Mouse (Mus musculus) forebrain, embryonic 10.5 days (tissue): ENCODE measurements around the gene Otulinl. TPM values are rescaled to one million over a fixed set of nuclear protein-coding genes. Genes with fewer than 3 reads are reported as not detected.
A peak's percentile ranks its signal among the peaks of the same experiment; 100 is the strongest.

Experiments used
- DNase-seq: peaks from one replicate; pipeline ENCODE4 v3.0.0-alpha.2; 2017; ENCODE audit warnings: low spot score; ENCODE audit errors: extremely low spot score
- H3K27ac ChIP-seq: fragments of 300-500 bp; sonication (generic); 2 replicates; pipeline ENCODE4 v1.5.1; 2016; ENCODE audit warnings: mild to moderate bottlenecking
- H3K27me3 ChIP-seq: fragments of 300-500 bp; sonication (generic); 2 replicates; pipeline ENCODE4 v1.6.1; 2016; ENCODE audit warnings: mild to moderate bottlenecking; ENCODE audit not compliant: poor library complexity, severe bottlenecking
- H3K36me3 ChIP-seq: fragments of 300-500 bp; sonication (generic); replicated peaks from 2 replicates; pipeline ENCODE4 v1.6.1; 2016; ENCODE audit warnings: mild to moderate bottlenecking, moderate library complexity
- H3K4me1 ChIP-seq: fragments of 300-500 bp; sonication (generic); 2 replicates; pipeline ENCODE4 v1.6.1; 2016
- H3K4me3 ChIP-seq: fragments of 300-500 bp; sonication (generic); 2 replicates; pipeline ENCODE4 v1.5.1; 2016; ENCODE audit warnings: mild to moderate bottlenecking, moderate library complexity
- H3K9me3 ChIP-seq: fragments of 300-500 bp; sonication (generic); 2 replicates; pipeline ENCODE4 v1.6.1; 2016; ENCODE audit warnings: mild to moderate bottlenecking, moderate library complexity
- WGBS: fragments of 180-500 bp; shearing (Covaris S2); methylation state at CpG from one replicate; pipeline ENCODE4 v1.1.7; 2016; 5-methylcytosine and 5-hydroxymethylcytosine counted together
- polyA plus RNA-seq: library from polyadenylated mRNA; unstranded; fragments of >200 nt; fragmentation: Nextera tagmentation; extraction: Ambion mirVana; gene quantifications from 2 replicates; pipeline ENCODE4 v1.2.1, GENCODE M21; 2016

Otulinl gene
- polyA plus RNA-seq, 1 experiment from 2014 or later: 7.7 TPM

GRCm38 (mm10) chr15:27662699-27663098 lies 18.7 kb downstream of the Otulinl start:
- 68% methylated on average over 1 of the region's 1 CpGs for WGBS
- H3K9me3 ChIP-seq: no peaks in the 10 kb centered on the region
- no peak for DNase-seq
- peaks cover 10% of the 10 kb centered on the region for H3K4me1 ChIP-seq
- no peaks in the 10 kb centered on the region for H3K27me3 ChIP-seq
- no peak overlapping the region for H3K4me3 ChIP-seq
- no peaks in the 10 kb centered on the region for H3K36me3 ChIP-seq
- no peak overlapping the region for H3K27ac ChIP-seq

GRCm38 (mm10) chr15:27661696-27662095 lies 19.7 kb downstream of the Otulinl start:
- no peaks in the 10 kb centered on the region for H3K9me3 ChIP-seq

GRCm38 (mm10) chr15:27659592-27660244 lies 21.7 kb downstream of the Otulinl start:
- WGBS: 41% methylated on average over 17 of the region's 17 CpGs
- Histone ChIP-seq H3K27ac (no peak overlapping the region), H3K4me1 (no peaks in the 10 kb centered on the region), H3K36me3 (no peaks in the 10 kb centered on the region), H3K4me3 (no peak overlapping the region), H3K9me3 (no peaks in the 10 kb centered on the region), H3K27me3 (no peaks in the 10 kb centered on the region)
- DNase-seq: peak; percentile 85

More at GRCm38 (mm10) chr15:27661696-27662095, 19.7 kb downstream of the Otulinl start:
- Histone ChIP-seq H3K4me3 (no peak overlapping the region), H3K27ac (no peak overlapping the region), H3K4me1 (peaks cover 5% of the 10 kb centered on the region; the same call in 1 of the 2 replicates), H3K27me3 (no peaks in the 10 kb centered on the region), H3K36me3 (no peaks in the 10 kb centered on the region)
- 93% methylated on average over 6 of the region's 6 CpGs for WGBS
- no peak for DNase-seq

DNA sequence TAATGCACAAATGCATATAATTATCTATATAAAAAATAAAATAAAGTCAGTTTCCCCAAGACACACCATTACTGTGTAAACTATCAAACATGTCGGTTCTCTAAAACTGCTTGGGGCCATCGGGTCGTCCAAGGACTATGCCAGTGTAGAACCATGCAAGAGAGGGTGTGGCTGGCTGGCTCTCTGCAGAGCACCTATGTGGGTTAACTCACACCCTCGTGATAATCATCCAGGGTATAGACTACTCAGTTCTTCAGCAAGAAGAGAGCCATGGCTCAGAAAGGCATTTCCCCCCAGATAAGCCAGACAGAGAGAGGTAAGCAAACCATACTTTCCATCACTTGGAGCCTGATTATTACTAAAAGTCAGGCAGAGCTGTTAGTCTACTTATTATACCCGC lies 22.2 kb downstream of the Otulinl start:
- Histone ChIP-seq H3K4me3 (no peak overlapping the region), H3K36me3 (no peaks in the 10 kb centered on the region), H3K9me3 (no peaks in the 10 kb centered on the region), H3K4me1 (no peaks in the 10 kb centered on the region), H3K27me3 (no peaks in the 10 kb centered on the region), H3K27ac (no peak overlapping the region)
- 85% methylated on average over 5 of the region's 5 CpGs for WGBS
- no peak for DNase-seq

DNA sequence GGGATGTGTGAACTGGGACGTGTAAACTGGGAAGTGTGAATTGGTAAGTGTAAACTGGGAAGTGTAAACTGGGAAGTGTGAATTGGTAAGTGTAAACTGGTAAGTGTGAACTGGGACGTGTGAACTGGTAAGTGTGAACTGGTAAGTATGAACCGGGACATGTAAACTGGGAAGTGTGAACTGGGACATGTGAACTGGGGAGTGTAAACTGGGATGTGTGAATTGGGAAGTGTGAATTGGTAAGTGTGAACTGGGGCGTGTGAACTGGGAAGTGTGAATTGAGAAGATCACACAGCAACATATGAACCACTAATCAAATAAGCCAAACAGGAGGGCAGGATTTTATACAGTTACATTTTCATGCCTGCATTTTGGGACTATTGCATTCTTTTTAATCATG lies 23.0 kb downstream of the Otulinl start:
- no peaks in the 10 kb centered on the region for H3K36me3 ChIP-seq
- DNase-seq: no peak

DNA sequence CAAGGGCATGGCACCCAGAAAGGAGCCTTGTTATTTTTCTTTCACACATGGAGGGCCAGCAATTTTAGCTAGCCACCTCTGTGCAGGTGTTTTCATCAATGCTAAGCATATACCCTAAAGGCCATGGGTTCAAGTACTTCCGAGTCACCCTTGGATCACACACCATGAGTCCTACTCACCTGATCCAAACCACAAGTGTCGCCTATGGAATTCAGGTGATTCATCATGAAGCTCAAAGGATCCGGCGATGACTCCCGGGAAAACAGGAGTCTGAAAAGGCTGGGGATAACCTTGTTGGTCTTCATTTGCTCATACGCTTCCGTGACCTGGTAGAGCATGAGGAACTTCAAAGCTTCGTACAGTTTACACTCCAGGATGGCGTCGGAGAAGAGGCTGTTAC lies 23.5 kb downstream of the Otulinl start:
- H3K9me3 ChIP-seq: no peaks in the 10 kb centered on the region
- no peaks in the 10 kb centered on the region for H3K36me3 ChIP-seq
- no peaks in the 10 kb centered on the region for H3K27me3 ChIP-seq
- H3K27ac ChIP-seq: no peak overlapping the region
- no peaks in the 10 kb centered on the region for H3K4me1 ChIP-seq
- WGBS: 94% methylated on average over 10 of the region's 10 CpGs
- H3K4me3 ChIP-seq: no peak overlapping the region
- no peak for DNase-seq

More for the DNA sequence above, 23.0 kb downstream of the Otulinl start:
- Histone ChIP-seq H3K27ac (no peak overlapping the region), H3K9me3 (no peaks in the 10 kb centered on the region), H3K4me1 (no peaks in the 10 kb centered on the region), H3K27me3 (no peaks in the 10 kb centered on the region), H3K4me3 (no peak overlapping the region)
- WGBS: 93% methylated on average over 4 of the region's 4 CpGs

- no peak for DNase-seq
- Histone ChIP-seq H3K9me3 (no peaks in the 10 kb centered on the region), H3K27me3 (no peaks in the 10 kb centered on the region), H3K27ac (no peak overlapping the region), H3K4me1 (no peaks in the 10 kb centered on the region), H3K36me3 (no peaks in the 10 kb centered on the region), H3K4me3 (no peak overlapping the region)
- 88% methylated on average over 9 of the region's 9 CpGs for WGBS
Observed at GRCm38 (mm10) chr15:27656626-27657025, 24.8 kb downstream of the Otulinl start.

DNA sequence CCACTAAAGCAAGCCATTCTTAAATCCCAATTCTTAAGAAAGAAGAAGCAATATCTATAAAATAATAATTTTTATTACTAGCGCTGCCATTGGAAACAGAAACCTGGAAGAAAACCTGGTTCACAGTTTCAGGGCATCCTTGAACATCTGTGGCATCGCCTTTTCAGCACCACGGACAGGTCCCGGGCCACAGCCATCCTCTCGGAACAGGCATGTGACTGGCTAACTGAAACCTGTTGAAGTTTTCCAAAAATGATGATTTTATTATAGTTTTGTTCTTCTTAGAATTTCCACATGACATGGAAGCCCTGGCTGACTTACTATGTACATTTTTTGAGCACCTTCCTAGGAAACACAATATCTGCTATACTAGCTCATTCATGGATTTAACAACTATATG lies 26.4 kb downstream of the Otulinl start:
- Histone ChIP-seq H3K27me3 (no peaks in the 10 kb centered on the region), H3K4me1 (no peaks in the 10 kb centered on the region), H3K9me3 (no peaks in the 10 kb centered on the region), H3K36me3 (no peaks in the 10 kb centered on the region), H3K4me3 (no peak overlapping the region), H3K27ac (no peak overlapping the region)
- DNase-seq: peak; percentile 45
- WGBS: 25% methylated on average over 5 of the region's 5 CpGs

GRCm38 (mm10) chr15:27647686-27648085 lies 33.7 kb downstream of the Otulinl start:
- Histone ChIP-seq H3K9me3 (no peaks in the 10 kb centered on the region), H3K4me1 (no peaks in the 10 kb centered on the region), H3K27ac (no peak overlapping the region), H3K36me3 (no peaks in the 10 kb centered on the region), H3K4me3 (no peak overlapping the region), H3K27me3 (no peaks in the 10 kb centered on the region)
- WGBS: 53% methylated on average over 3 of the region's 3 CpGs
- DNase-seq: no peak

DNA sequence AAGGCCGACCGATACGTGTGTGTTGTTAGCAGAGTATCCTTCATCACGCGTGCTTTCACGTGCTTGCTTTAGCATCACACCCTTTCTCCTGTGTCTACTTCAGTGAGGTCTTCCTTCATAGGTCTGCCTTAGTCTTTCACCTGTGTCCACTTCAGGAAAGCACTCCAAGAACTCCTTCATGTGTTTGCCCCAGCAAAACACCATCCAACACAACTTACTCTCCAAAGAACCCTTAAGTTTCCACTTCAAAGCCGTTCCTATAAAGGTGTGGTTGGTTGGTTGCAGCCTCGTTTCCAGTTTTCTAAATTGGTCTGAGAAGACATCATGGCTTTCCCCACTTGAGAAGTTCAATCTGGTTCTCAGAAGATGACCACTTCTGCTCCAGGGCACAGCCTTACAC lies 34.7 kb downstream of the Otulinl start:
- DNase-seq: no peak
- Histone ChIP-seq H3K27ac (no peak overlapping the region), H3K9me3 (no peaks in the 10 kb centered on the region), H3K4me1 (no peaks in the 10 kb centered on the region), H3K36me3 (no peaks in the 10 kb centered on the region), H3K27me3 (no peaks in the 10 kb centered on the region), H3K4me3 (no peak overlapping the region)
- 96% methylated on average over 8 of the region's 8 CpGs for WGBS

GRCm38 (mm10) chr15:27645250-27645649 lies 36.1 kb downstream of the Otulinl start:
- H3K36me3 ChIP-seq: no peaks in the 10 kb centered on the region
- no peaks in the 10 kb centered on the region for H3K4me1 ChIP-seq
- H3K4me3 ChIP-seq: no peak overlapping the region
- 86% methylated on average over 3 of the region's 3 CpGs for WGBS
- no peaks in the 10 kb centered on the region for H3K27me3 ChIP-seq
- no peak for DNase-seq
- H3K27ac ChIP-seq: no peak overlapping the region
- no peaks in the 10 kb centered on the region for H3K9me3 ChIP-seq

DNA sequence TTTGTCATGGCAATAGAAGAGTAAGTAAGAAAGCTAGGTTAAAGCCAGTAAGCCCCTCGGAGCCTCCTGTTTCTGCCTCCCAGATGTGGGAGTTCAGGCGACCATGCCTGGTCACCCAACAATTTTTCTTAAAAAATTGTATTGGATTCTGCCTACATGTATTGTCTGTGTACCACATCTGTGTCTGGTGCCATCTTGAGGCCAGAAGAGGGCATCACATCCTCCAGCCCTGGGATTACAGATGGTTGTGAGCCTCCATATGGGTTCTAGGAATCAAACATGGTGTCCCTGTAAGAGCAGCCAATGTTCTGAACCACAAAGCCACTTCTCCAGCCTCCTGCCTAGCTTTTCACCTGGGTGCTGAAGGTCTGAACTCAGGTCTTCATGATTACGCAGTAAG lies 38.5 kb downstream of the Otulinl start:
- no peak for DNase-seq
- Histone ChIP-seq H3K4me1 (no peaks in the 10 kb centered on the region), H3K36me3 (no peaks in the 10 kb centered on the region), H3K9me3 (no peaks in the 10 kb centered on the region), H3K27ac (no peak overlapping the region), H3K4me3 (no peak overlapping the region), H3K27me3 (no peaks in the 10 kb centered on the region)
- 85% methylated on average over 3 of the region's 3 CpGs for WGBS

GRCm38 (mm10) chr15:27641171-27641570 lies 40.2 kb downstream of the Otulinl start:
- no peaks in the 10 kb centered on the region for H3K27me3 ChIP-seq
- no peaks in the 10 kb centered on the region for H3K36me3 ChIP-seq
- H3K4me1 ChIP-seq: no peaks in the 10 kb centered on the region

More at GRCm38 (mm10) chr15:27641171-27641570, 40.2 kb downstream of the Otulinl start:
- no peak overlapping the region for H3K4me3 ChIP-seq
- H3K27ac ChIP-seq: no peak overlapping the region
- 80% methylated on average over 12 of the region's 12 CpGs for WGBS
- no peaks in the 10 kb centered on the region for H3K9me3 ChIP-seq
- no peak for DNase-seq
